Mouse (Mus musculus) E14TG2a.4 (cell line): ENCODE results near the gene Adad2.

Experiments
- CTCF ChIP-seq: conservative IDR thresholded peaks from 2 replicates; pipeline ENCODE4 v1.5.1; 2014; ENCODE audit warnings: low read length
- NANOG ChIP-seq: IDR thresholded peaks from 2 replicates; pipeline ENCODE4 v1.6.1; 2014; ENCODE audit warnings: borderline replicate concordance, low read length, mixed read lengths

DNA sequence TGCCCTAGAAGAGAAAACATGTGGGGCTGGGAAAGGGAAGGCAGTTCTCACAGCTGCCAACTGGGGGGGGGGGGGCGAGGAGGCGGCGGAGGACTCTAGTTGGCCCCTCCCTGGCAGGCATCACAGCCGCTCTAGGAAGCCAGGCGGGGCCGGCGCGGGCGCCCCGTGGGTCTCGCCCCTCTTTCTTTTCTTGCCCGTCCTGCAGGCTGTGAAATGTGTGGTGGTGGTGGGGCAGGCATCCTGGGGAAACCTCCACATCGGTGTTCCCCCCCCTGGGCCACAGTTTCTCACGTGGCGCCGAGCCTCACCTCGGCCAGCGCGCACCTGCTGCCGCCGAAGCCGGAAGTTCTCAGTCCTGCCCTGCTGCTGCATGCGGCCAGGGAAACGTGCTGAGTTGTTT, 26.6 kb upstream of the Adad2 start:
- TF ChIP-seq CTCF (no peak), NANOG (no peak)
